8 mouse cellular contexts compared by ENCODE assay signal in the genomic region with DNA sequence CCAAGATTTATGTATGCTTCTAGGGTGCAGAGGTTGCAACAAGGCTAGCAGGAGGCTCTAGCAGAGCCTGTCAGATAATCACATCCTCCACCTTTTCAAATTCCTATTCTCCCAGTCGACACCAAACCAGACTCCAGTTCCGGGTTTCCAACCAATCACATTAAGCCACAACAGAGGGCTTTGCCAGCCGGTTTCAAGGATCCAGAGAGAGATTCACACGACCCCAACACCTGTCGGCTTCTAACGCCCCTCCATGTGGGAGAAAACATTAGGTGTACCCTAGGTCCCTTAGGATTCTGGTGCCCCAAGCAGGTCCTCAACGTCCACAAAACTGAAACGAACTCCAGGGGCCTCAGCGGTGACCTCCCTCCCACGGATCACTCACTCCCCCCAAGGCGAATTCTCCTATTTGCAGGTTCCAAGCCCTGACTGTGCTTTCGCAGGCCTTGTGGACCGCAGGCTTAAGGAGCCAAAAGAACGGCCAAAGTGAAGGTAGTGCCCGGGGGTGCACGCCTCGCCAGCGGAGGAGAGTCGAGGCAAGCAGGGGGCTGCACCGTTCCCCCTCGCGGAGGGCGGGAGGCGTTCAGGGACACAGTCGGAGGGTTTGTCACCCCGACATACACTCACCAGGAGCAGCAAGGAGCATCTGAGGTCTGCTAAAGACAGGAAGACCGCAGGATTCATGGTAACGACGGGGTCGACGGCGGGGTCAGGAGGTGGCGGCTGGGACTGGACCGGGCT. TPM values are rescaled to one million over a fixed set of nuclear protein-coding genes. Genes with fewer than 3 reads are reported as not detected.
A peak's percentile ranks its signal among the peaks of the same experiment; 100 is the strongest.
DNase-seq lines count a peak whose midpoint lies in the region; ATAC-seq and TF ChIP-seq lines count a peak whose summit lies in the region.

No protein-coding gene starts in this region.

- H3K4me2 ChIP-seq in kidney, embryonic 15.5 days, result peak overlapping the region; percentile 76
- peak overlapping the region; percentile 73 for H3K4me2 ChIP-seq in intestine, postnatal 0 days (replicated peaks; ENCODE audit: low read depth)
- peak overlapping the region; percentile 87 for H3K4me2 ChIP-seq in lung, postnatal 0 days (replicated peaks; ENCODE audit: low read depth, low read length)
- peak overlapping the region; percentile 57 for H3K4me2 ChIP-seq in stomach, embryonic 15.5 days

- ATAC-seq in kidney, embryonic 15.5 days (replicated peaks; ENCODE audit: low FRiP score), result 0 out of 2 replicates have a peak, but pooled peaks have one; percentile 0
- ATAC-seq in intestine, postnatal 0 days, result no peak
- peak; percentile 5 for ATAC-seq in lung, postnatal 0 days
- ATAC-seq in stomach, embryonic 15.5 days (ENCODE audit: insufficient read depth, low FRiP score, low read depth), result peak; percentile 2; the same call in 1 of the 2 replicates

- TF ChIP-seq EP300 in lung, postnatal 0 days (IDR thresholded peaks at IDR 0.05), result no peak

- TF ChIP-seq POLR2A in embryonic fibroblast, embryonic 13.5 days (IDR thresholded peaks at IDR 0.05; ENCODE audit: low read depth, low read length), result no peak

- WGBS in kidney, embryonic 15.5 days, result under 1% methylated on average over 34 of the region's 34 CpGs
- WGBS in intestine, postnatal 0 days, result under 1% methylated on average over 34 of the region's 34 CpGs
- whole genome bisulfite sequencing in lung, postnatal 0 days, result under 1% methylated on average over 33 of the region's 34 CpGs
- under 1% methylated on average over 34 of the region's 34 CpGs for WGBS in stomach, embryonic 15.5 days

- peak overlapping the region; percentile 77 for H3K27ac ChIP-seq in kidney, embryonic 15.5 days
- 0 out of 2 replicates have a peak overlapping the region, but pooled peaks have one; percentile 3 for H3K27ac ChIP-seq in embryonic fibroblast, embryonic 13.5 days (ENCODE audit: insufficient read depth, low read length)
- peak overlapping the region; percentile 83 for H3K27ac ChIP-seq in intestine, postnatal 0 days (ENCODE audit: low read depth, low read length)
- H3K27ac ChIP-seq in lung, postnatal 0 days (ENCODE audit: low read length), result peak overlapping the region; percentile 58
- peak overlapping the region; percentile 77 for H3K27ac ChIP-seq in stomach, embryonic 15.5 days

- H3K4me1 ChIP-seq in kidney, embryonic 15.5 days, result peaks cover 12% of the 10 kb centered on the region
- H3K4me1 ChIP-seq in embryonic fibroblast, embryonic 13.5 days (ENCODE audit: control insufficient read depth, insufficient read depth, low read length), result no peaks in the 10 kb centered on the region
- no peaks in the 10 kb centered on the region for H3K4me1 ChIP-seq in intestine, postnatal 0 days (replicated peaks; ENCODE audit: control insufficient read depth, insufficient read depth, low read length)
- H3K4me1 ChIP-seq in lung, postnatal 0 days (ENCODE audit: insufficient read depth, low read depth, low read length), result peaks cover 12% of the 10 kb centered on the region; the same call in 1 of the 2 replicates
- H3K4me1 ChIP-seq in stomach, embryonic 15.5 days, result peaks cover 8% of the 10 kb centered on the region; the same call in 1 of the 2 replicates

- H3K4me3 ChIP-seq in kidney, embryonic 15.5 days (replicated peaks), result peak overlapping the region; percentile 97
- peak overlapping the region; percentile 77 for H3K4me3 ChIP-seq in embryonic fibroblast, embryonic 13.5 days (ENCODE audit: insufficient read depth, low read length)
- H3K4me3 ChIP-seq in intestine, postnatal 0 days (ENCODE audit: low read depth, low read length), result peak overlapping the region; percentile 96
- peak overlapping the region; percentile 71 for H3K4me3 ChIP-seq in lung, postnatal 0 days (ENCODE audit: low read depth, low read length)
- H3K4me3 ChIP-seq in stomach, embryonic 15.5 days (replicated peaks), result peak overlapping the region; percentile 97

- TF ChIP-seq CTCF in embryonic fibroblast, embryonic 13.5 days (IDR thresholded peaks at IDR 0.05; ENCODE audit: borderline replicate concordance, insufficient read depth, low read length), result no peak
- TF ChIP-seq CTCF in intestine, postnatal 0 days (IDR thresholded peaks at IDR 0.05; ENCODE audit: low read depth), result 0 out of 2 replicates have a peak, but pooled peaks have one; percentile 2
- TF ChIP-seq CTCF in lung, postnatal 0 days (IDR thresholded peaks at IDR 0.05), result no peak

- peak overlapping the region; percentile 94 for H3K9ac ChIP-seq in kidney, embryonic 15.5 days
- H3K9ac ChIP-seq in intestine, postnatal 0 days (ENCODE audit: low read depth, low read length), result peak overlapping the region; percentile 94
- H3K9ac ChIP-seq in lung, postnatal 0 days (replicated peaks; ENCODE audit: low read depth), result peak overlapping the region; percentile 79
- peak overlapping the region; percentile 93 for H3K9ac ChIP-seq in stomach, embryonic 15.5 days

- peaks cover 4% of the 10 kb centered on the region; the same call in 1 of the 2 replicates for H3K36me3 ChIP-seq in kidney, embryonic 15.5 days
- H3K36me3 ChIP-seq in intestine, postnatal 0 days (ENCODE audit: control insufficient read depth, insufficient read depth), result no peaks in the 10 kb centered on the region
- H3K36me3 ChIP-seq in lung, postnatal 0 days (ENCODE audit: insufficient read depth, low read length), result no peaks in the 10 kb centered on the region
- no peaks in the 10 kb centered on the region for H3K36me3 ChIP-seq in stomach, embryonic 15.5 days

- H3K27me3 ChIP-seq in kidney, embryonic 15.5 days, result no peaks in the 10 kb centered on the region
- H3K27me3 ChIP-seq in intestine, postnatal 0 days (replicated peaks; ENCODE audit: control insufficient read depth, insufficient read depth, low read length), result no peaks in the 10 kb centered on the region
- H3K27me3 ChIP-seq in lung, postnatal 0 days (replicated peaks; ENCODE audit: insufficient read depth, low read length), result no peaks in the 10 kb centered on the region
- no peaks in the 10 kb centered on the region for H3K27me3 ChIP-seq in stomach, embryonic 15.5 days (replicated peaks)

- no peaks in the 10 kb centered on the region for H3K9me3 ChIP-seq in kidney, embryonic 15.5 days (replicated peaks)
- no peaks in the 10 kb centered on the region for H3K9me3 ChIP-seq in intestine, postnatal 0 days (ENCODE audit: control insufficient read depth)
- H3K9me3 ChIP-seq in lung, postnatal 0 days (ENCODE audit: low read length), result no peaks in the 10 kb centered on the region
- H3K9me3 ChIP-seq in stomach, embryonic 15.5 days, result no peaks in the 10 kb centered on the region

- no peak for DNase-seq in kidney, postnatal 14 days
- peak; percentile 79 for DNase-seq in R1 (ENCODE audit: low read depth, low spot score)
- peak; percentile 41 for DNase-seq in lung, postnatal 0 days (ENCODE audit: low spot score)
- DNase-seq in spleen, postnatal 14 days (ENCODE audit: low spot score in 2 of 2), result no peak

RNA-seq across cellular contexts. Expression of a gene that starts 0.4 kb away (rescaled TPM):
- polyA plus RNA-seq in kidney, embryonic 15.5 days (2015; fragmentation: Nextera tagmentation; extraction: Ambion mirVana), result 93.1 and 101 TPM in 2 replicates
- polyA plus RNA-seq in embryonic fibroblast, embryonic 13.5 days (2011; ENCODE audit: insufficient read length, low read depth, missing spikeins), result 82.1 and 86.6 TPM in 2 replicates
- 75.7 and 78.8 TPM in 2 replicates for polyA plus RNA-seq in intestine, postnatal 0 days (2015; fragmentation: Nextera tagmentation; extraction: Ambion mirVana)
- 72.4 and 82.9 TPM in 2 replicates for polyA plus RNA-seq in lung, postnatal 0 days (2015; fragmentation: Nextera tagmentation; extraction: Ambion mirVana)
- 104 and 116 TPM in 2 replicates for polyA plus RNA-seq in stomach, embryonic 15.5 days (2015; fragmentation: Nextera tagmentation; extraction: Ambion mirVana)

RNA-seq across cellular contexts. Expression of a gene that starts 0.6 kb away (rescaled TPM):
- polyA plus RNA-seq in kidney, embryonic 15.5 days (2015; fragmentation: Nextera tagmentation; extraction: Ambion mirVana), result 11.0 and 11.8 TPM in 2 replicates
- polyA plus RNA-seq in embryonic fibroblast, embryonic 13.5 days (2011; ENCODE audit: insufficient read length, low read depth, missing spikeins), result 13.4 and 14.8 TPM in 2 replicates
- 1.8 and 2.4 TPM in 2 replicates for polyA plus RNA-seq in intestine, postnatal 0 days (2015; fragmentation: Nextera tagmentation; extraction: Ambion mirVana)
- 3.5 and 4.5 TPM in 2 replicates for polyA plus RNA-seq in lung, postnatal 0 days (2015; fragmentation: Nextera tagmentation; extraction: Ambion mirVana)
- polyA plus RNA-seq in stomach, embryonic 15.5 days (2015; fragmentation: Nextera tagmentation; extraction: Ambion mirVana), result 9.5 and 10.1 TPM in 2 replicates

Comparison
In these comparisons a context has a peak if more than half of its experiments do, and no peak if none do; other contexts are left out.
1. H3K27ac ChIP-seq: peak in every context shown above with its lines; median percentile 83 in intestine, postnatal 0 days; 77 in kidney, embryonic 15.5 days; 77 in stomach, embryonic 15.5 days; 58 in lung, postnatal 0 days; 3 in embryonic fibroblast, embryonic 13.5 days.
2. DNase-seq: peak in R1 (single experiment) and lung, postnatal 0 days (single experiment); none in kidney, postnatal 14 days (single experiment) and spleen, postnatal 14 days (0 of 2).
3. Peak in every context shown above with its lines, with median percentiles within 50 percentile points of each other: H3K4me2 ChIP-seq, H3K4me3 ChIP-seq and H3K9ac ChIP-seq.